Mouse (Mus musculus) c-Kit-positive CD71-positive TER-119-positive erythroid progenitor cells, embryonic 14.5 days (primary cell): ENCODE measurements around the gene 2410137M14Rik.
"Not testable (repeated sequence)": the region's sequence is repeated elsewhere in the genome, so short reads cannot be mapped to it uniquely, and the experiment has no call there.

Experiments
- DNase-seq: peaks from one replicate; pipeline ENCODE4 v3.0.0-alpha.2; 2013; ENCODE audit warnings: low spot score

2410137M14Rik gene

GRCm38 (mm10) chr17:36993770-36994325 is 12.8 kb upstream of the 2410137M14Rik start:
- DNase-seq = no peak

DNA sequence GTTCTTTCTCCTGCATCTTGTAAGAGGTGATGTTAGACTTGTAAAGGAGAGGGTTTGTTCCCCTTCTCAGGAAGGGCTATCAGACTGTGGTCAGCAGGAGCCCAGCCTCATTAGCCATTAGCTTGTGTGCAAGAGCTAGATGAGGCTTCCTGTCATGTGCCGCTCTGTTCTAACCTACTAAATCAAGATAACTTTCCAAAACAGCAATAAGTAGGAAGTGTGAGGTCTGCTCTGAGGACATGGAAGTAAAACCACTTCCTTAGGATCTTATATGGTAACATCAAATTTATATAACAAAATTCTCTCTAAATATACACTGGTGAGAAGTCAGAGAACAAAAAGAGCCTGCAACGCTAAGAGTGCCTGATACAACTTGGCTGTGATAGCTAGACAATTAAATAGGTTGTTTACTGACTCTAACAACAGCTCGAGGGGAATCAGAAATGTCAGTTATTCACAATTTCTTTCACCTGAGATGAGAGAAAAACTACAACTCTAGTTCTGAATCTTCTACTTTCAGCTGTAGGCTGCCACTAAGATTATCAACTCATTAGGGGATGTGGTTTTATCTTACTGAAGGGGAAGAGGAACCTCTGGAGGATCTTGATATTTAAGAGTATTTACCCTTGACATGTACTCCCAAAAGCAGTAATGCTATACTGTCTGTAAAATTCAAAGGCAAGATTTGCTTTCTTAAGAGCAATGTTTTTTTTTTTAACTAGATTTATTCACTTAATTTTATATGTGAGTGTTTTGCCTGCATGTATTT is 11.5 kb upstream of the 2410137M14Rik start:
- DNase-seq = no peak

DNA sequence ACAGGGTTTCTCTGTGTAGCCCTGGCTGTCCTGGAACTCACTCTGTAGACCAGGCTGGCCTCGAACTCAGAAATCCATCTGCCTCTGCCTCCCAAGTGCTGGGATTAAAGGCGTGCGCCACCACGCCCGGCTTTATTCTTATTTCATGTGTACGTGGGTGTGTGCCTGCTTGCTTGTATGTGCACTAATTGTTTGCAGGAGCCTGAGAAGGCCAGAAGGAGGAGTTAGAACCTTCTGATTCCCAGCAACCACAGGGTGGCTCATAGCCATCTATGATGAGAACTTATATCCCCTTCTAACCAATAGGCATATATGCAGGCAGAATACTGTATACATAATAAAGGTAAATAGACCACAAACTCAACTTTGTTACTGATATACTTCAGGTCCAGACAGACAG is 9.6 kb upstream of the 2410137M14Rik start:
- DNase-seq = not testable (repeated sequence)

- no peak for DNase-seq
Observed at GRCm38 (mm10) chr17:36989437-36989836, 8.4 kb upstream of the 2410137M14Rik start, which contains the start of gene H2-M5. TSS of gene H2-M5 (minus strand) at chr17:36989537.

DNA sequence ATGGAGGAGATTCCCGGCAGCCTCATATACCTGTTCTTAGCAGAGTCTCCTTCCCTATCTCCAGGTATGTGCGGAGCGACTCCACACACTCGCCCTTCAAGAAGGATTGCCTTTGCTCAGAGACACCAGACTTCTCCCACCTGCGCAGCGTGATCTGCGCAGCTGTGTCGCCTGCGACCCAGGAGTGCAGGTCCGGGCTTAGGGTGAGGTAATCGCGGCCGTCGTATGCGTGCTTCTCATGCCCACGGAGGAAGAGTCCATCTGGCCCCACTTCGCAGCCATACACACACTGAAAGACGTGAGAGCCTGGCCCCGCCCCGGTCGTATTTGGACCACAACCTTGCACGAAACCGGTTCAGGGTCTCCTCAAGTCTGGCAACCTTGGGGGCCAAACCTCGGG is 7.4 kb upstream of the 2410137M14Rik start:
- DNase-seq = no peak

DNA sequence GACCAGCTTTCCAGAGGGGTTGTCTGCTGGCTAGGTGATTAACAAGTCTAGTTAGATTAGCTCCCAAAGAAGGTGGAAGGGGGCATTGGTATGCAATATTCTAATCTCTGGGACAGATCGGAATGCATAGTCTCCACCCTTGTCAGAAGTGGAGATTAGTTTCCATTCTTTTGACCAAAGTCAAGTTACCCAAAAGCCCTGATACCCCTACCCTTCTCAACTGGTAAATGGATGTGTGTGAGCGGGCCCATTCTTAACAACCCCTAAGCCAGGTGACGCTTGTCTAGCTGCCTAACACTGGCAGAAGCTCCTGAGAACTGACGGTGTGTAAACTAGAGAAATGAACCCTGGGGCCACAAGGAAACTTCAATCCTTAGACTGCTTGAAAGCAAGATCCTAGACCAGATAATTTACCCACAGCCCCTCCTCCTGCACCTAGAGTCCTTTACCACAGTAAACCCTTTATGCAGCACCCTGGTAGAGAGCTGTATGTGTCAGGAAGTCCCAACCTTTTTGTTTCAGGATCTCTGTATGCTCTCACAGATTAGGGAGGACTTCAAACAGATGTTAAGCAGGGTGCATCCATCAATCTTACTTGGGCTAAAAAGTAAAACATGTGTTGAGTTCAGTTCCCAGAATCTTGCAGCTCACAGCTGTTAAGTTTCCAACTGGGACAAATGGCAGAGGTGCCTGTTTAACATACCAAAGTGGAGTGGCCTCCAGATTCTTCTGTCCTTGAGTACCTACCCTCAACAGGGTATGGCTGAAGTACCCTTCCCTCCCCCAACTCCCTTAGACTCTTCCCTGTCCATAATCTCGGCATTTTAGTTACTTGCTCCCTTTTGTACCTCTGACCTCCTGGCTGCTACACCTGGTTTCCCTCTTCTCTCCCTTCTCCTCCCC is 1.5 kb upstream of the 2410137M14Rik start:
- DNase-seq = no peak

- no peak for DNase-seq
Observed at GRCm38 (mm10) chr17:36981845-36982244, 808 bp upstream of the 2410137M14Rik start.

DNA sequence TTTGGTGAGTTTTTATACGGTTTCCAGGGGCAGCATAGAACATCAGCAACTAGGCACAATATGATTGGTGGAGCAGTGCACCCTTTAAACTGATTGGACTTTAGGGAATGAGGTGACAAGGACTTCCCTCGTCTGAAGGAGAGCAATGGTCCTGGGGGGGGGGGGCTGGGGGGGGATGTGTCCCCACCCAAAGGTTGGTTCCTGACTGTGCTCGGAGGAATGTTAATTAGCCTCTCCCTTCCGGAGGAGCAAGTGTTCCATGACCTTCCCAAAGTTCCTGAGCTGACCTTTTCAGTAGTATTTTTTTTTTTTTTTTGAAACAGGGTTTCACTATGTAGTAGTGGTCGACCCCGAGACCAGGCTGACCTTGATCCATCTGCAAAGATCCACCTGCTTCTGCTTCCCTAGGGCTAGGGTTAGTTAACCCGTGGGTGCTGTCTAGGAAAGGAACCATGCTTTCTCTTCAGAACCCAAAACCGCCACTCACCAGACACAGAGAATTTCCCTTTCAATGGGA is 7.7 kb downstream of the 2410137M14Rik start:
- DNase-seq = no peak

- no peak for DNase-seq
Observed at GRCm38 (mm10) chr17:36972791-36973190, 8.2 kb downstream of the 2410137M14Rik start.

DNA sequence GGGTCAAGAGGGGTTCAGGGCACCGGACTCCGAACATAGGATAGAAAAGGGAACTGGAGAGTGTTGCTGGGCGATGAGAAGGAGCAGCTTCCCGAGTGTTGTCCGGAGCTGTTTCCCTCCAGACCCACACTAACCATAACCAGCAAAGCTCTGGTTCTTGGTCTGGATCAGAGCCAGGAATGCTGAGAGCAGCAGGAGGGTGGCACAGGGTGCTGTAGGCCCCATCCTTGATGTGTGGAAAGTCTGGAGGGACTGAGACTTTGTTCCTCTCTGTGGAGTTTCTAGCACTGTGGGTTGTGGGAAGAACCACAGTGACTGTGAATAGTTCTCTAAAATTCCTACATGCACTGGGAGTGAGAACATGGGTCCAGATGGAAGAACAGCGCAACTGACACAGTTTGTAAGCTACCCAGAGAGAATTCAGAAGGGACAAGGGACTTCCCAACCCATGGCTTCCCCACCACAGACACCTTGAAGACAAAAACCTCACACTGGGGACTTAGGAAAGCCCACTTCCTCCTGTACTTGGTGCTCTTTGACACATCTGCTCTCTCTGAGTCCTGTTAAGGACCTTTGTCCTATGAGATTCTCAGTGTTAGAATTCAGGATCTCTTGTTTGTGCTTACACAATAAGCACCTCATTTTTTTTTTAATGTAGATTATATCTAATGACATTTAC is 9.7 kb downstream of the 2410137M14Rik start:
- no peak for DNase-seq

DNA sequence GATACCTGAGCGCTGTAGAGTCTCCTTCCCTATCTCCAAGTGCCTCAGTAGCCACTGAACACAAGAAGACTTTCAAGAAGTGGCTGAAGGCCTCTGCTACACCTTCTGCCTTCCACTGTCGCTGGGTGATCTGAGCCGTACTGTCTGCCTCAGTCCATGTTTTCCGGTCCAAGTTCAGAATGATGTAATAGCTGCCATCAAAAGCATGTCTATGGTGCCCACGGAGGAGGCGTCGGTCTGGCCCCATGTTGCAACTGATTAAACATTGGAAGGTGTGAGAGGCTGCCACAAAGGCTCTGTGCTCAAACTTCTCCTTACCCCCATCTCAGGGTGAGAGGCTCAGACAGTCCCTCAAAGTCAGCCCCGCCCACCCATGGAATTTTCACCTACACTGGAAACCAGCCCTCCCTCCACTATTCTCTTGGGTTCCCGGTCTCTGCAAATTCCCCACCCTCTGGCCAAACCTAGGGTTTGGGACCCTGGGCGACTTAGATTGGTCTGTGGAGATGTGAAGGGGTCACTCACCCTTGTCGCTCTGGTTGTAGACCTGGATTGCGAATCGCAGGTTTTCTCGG is 10.6 kb downstream of the 2410137M14Rik start:
- DNase-seq = no peak

DNA sequence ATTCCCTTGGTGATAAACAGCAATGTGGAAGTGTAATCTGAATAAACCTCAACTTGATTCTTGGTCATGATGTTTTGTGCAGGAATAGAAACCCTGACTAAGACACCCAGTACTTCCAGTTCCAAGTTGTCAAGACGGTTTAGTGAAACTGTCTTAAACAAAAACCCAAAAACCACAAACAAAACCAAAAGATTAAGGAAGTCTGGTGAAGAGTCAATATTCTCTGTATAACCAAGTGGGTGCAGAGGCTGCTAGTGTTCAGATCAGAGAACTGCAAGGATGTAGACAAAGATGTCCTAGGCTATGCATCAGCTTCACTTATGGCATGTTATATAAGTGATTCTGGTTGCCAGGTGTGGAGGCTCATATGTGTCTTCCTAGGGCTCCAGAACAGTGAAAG is 14.2 kb downstream of the 2410137M14Rik start:
- no peak for DNase-seq

DNA sequence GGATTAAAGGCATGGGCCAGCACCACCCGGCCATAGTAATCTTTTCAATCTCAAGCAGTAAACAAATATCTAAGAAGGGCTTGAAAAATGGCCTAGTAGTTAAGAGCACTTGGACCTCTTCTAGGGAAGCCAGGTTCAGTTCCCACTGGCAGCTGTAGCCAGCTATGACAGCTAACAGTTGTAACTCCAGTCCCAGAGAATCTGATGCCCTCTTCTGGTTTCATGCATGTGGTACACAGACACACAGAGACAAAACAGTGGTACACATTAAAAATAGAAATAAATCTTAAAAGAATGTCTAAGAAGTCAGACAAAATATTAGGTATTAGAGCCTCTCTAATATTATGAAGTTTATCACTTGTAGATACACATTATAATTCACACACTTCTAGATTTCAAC is 19.9 kb downstream of the 2410137M14Rik start:
- no peak for DNase-seq

DNA sequence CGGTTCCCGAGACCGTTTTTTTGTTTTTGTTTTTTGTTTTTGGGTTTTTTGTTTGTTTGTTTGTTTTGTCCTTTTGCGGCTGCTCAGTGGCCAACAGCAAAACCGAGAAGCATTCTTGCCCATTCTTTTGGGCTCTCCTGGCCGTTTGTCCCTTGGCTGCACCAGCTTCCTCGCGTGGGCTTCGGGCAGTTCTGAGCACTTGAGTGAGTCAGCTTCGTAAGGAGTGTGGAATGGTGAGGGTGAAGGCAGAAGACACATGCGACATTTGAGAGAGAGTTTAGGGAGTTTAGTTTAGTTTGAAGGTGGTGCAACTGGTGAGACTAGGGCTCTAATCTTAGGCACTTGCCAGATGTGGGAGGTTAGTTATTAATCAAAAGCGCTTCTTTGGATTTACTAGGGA is 22.2 kb downstream of the 2410137M14Rik start:
- DNase-seq = no peak

- DNase-seq = peak; percentile 94
Observed at GRCm38 (mm10) chr17:36957999-36958743, 22.9 kb downstream of the 2410137M14Rik start, which contains the start of the genes Znrd1 and Znrd1as. TSS of gene Znrd1 (minus strand) at chr17:36958559. TSS of gene Znrd1as (plus strand) at chr17:36958592.

- no peak for DNase-seq
Observed at GRCm38 (mm10) chr17:36953062-36953461, 28.0 kb downstream of the 2410137M14Rik start.

DNA sequence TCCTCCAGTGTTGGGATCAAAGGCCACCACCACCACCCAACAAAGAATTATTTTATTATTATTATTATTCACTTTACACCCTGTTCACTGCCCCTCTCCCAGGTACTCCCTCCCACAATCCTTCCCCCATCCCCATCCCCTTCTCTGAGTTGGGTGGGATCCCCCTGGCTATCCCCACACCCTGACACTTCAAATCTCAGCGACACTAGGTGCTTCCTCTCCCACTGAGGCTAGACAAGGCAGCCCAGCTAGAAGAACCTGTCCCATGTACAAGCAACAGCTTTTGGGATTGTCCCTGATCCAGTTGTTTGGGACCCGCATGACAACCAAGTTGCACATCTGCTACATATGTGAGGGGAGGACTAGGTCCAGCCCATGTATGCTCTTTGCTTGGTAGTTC is 28.4 kb downstream of the 2410137M14Rik start:
- DNase-seq = no peak

- DNase-seq = peak; percentile 95
Observed at GRCm38 (mm10) chr17:36950981-36951947, 29.8 kb downstream of the 2410137M14Rik start, which contains the start of gene Ppp1r11. TSS of gene Ppp1r11 (minus strand) at chr17:36951741.

- DNase-seq = no peak
Observed at GRCm38 (mm10) chr17:36949265-36949664, 31.8 kb downstream of the 2410137M14Rik start.
